Mouse (Mus musculus) CH12.LX (cell line): ENCODE results near the gene Twist2. TPM values are rescaled to one million over a fixed set of nuclear protein-coding genes. Genes with fewer than 3 reads are reported as not detected.

Source experiments
- DNase-seq: peaks from one replicate; pipeline ENCODE4 v3.0.0-alpha.2; 2013; ENCODE audit errors: extremely low read depth
- H3K27ac ChIP-seq: 2 replicates; pipeline ENCODE4 v1.5.1; 2012; ENCODE audit warnings: low read depth, mild to moderate bottlenecking, control low read depth, moderate library complexity; ENCODE audit not compliant: insufficient read depth
- H3K27me3 ChIP-seq: replicated peaks from 2 replicates; pipeline ENCODE3; 2012; ENCODE audit warnings: inconsistent platforms
- H3K36me3 ChIP-seq, 2 experiments: replicated peaks in 1 of 2; 2 replicates each; pipeline versions ENCODE3 to v1.6.1; 2012; ENCODE audit warnings: inconsistent platforms in 1 of 2, low read length in 1 of 2, mild to moderate bottlenecking in 1 of 2, mixed read lengths in 1 of 2, moderate library complexity in 1 of 2; ENCODE audit not compliant: control insufficient read depth in 1 of 2, insufficient read depth in 1 of 2
- H3K4me1 ChIP-seq, 2 experiments: 2 replicates each; pipeline ENCODE4 v1.6.1; 2012; ENCODE audit warnings: inconsistent platforms in 1 of 2, moderate library complexity in 1 of 2; ENCODE audit not compliant: insufficient read depth in 2 of 2, control insufficient read depth in 1 of 2
- H3K4me2 ChIP-seq: 2 replicates; pipeline ENCODE4 v1.6.1; 2012; ENCODE audit warnings: low read depth, mild to moderate bottlenecking, control low read depth; ENCODE audit not compliant: poor library complexity, insufficient read depth, severe bottlenecking
- H3K4me3 ChIP-seq, 3 experiments: fragments of 150-350 bp in 1 of 3; sonication (generic) in 1 of 3; replicated peaks in 1 of 3; 2 replicates each; pipeline versions ENCODE3 to v1.5.1; 2011 to 2012; ENCODE audit warnings: low read depth in 2 of 3, low read length in 2 of 3, mild to moderate bottlenecking in 2 of 3, moderate library complexity in 2 of 3, control low read depth in 1 of 3, improper control_type of control experiment in 1 of 3, inconsistent platforms in 1 of 3, mixed read lengths in 1 of 3; ENCODE audit not compliant: poor library complexity in 1 of 3
- H3K79me2 ChIP-seq: replicated peaks from 2 replicates; pipeline ENCODE4 v1.6.1; 2012; ENCODE audit warnings: mild to moderate bottlenecking, moderate library complexity; ENCODE audit not compliant: control insufficient read depth, poor library complexity, insufficient read depth, severe bottlenecking; ENCODE audit errors: extremely low read depth
- H3K9ac ChIP-seq: 2 replicates; pipeline ENCODE4 v1.6.1; 2012; ENCODE audit warnings: low read depth, mild to moderate bottlenecking, control low read depth, moderate library complexity; ENCODE audit not compliant: insufficient read depth
- H3K9me3 ChIP-seq: replicated peaks from 2 replicates; pipeline ENCODE3; 2012; ENCODE audit warnings: low read length, inconsistent platforms, mixed read lengths
- BHLHE40 ChIP-seq: IDR thresholded peaks from 2 replicates; pipeline ENCODE4 v1.6.1; 2011; ENCODE audit warnings: mild to moderate bottlenecking, low read depth, low read length, improper control_type of control experiment
- CHD2 ChIP-seq: IDR thresholded peaks from 2 replicates; pipeline ENCODE4 v1.6.1; 2011; ENCODE audit warnings: low read length, improper control_type of control experiment
- CTCF ChIP-seq, 2 experiments: IDR thresholded peaks in 1 of 2; conservative IDR thresholded peaks in 1 of 2; 2 replicates each; pipeline ENCODE4 v1.5.1; 2011 to 2012; ENCODE audit warnings: low read depth in 2 of 2, low read length in 2 of 2, improper control_type of control experiment in 1 of 2, inconsistent platforms in 1 of 2, mild to moderate bottlenecking in 1 of 2, moderate library complexity in 1 of 2
- E2F4 ChIP-seq: IDR thresholded peaks from 2 replicates; pipeline ENCODE4 v1.6.1; 2011; ENCODE audit warnings: low read depth, low read length, improper control_type of control experiment; ENCODE audit not compliant: insufficient replicate concordance
- ELF1 ChIP-seq: IDR thresholded peaks from 2 replicates; pipeline ENCODE4 v1.6.1; 2014; ENCODE audit warnings: low read depth, mild to moderate bottlenecking, inconsistent platforms, low read length, improper control_type of control experiment
- EP300 ChIP-seq: IDR thresholded peaks from 2 replicates; pipeline ENCODE4 v1.6.1; 2011; ENCODE audit warnings: low read length, improper control_type of control experiment
- ETS1 ChIP-seq: conservative IDR thresholded peaks from 2 replicates; pipeline ENCODE4 v1.6.1; 2012; ENCODE audit warnings: low read depth, mild to moderate bottlenecking, inconsistent platforms, low read length, improper control_type of control experiment, moderate library complexity
- GABPA ChIP-seq: IDR thresholded peaks from 2 replicates; pipeline ENCODE4 v1.6.1; 2012; ENCODE audit warnings: low read depth, low read length, improper control_type of control experiment, inconsistent platforms; ENCODE audit not compliant: insufficient replicate concordance
- HCFC1 ChIP-seq: IDR thresholded peaks from 2 replicates; pipeline ENCODE4 v1.6.1; 2012; ENCODE audit warnings: low read depth, mild to moderate bottlenecking, inconsistent platforms, low read length, improper control_type of control experiment
- JUND ChIP-seq: conservative IDR thresholded peaks from 2 replicates; pipeline ENCODE4 v1.6.1; 2011; ENCODE audit warnings: low read depth, low read length, improper control_type of control experiment
- MAFK ChIP-seq: IDR thresholded peaks from 2 replicates; pipeline ENCODE4 v1.6.1; 2011; ENCODE audit warnings: low read length, improper control_type of control experiment; ENCODE audit not compliant: insufficient replicate concordance
- MAX ChIP-seq: IDR thresholded peaks from 2 replicates; pipeline ENCODE4 v1.6.1; 2011; ENCODE audit warnings: low read length, improper control_type of control experiment
- MAZ ChIP-seq: IDR thresholded peaks from 2 replicates; pipeline ENCODE4 v1.6.1; 2012; ENCODE audit warnings: low read depth, mild to moderate bottlenecking, inconsistent platforms, low read length, improper control_type of control experiment, moderate library complexity
- NRF1 ChIP-seq: IDR thresholded peaks from 2 replicates; pipeline ENCODE4 v1.6.1; 2014; ENCODE audit warnings: low read depth, mild to moderate bottlenecking, inconsistent platforms, low read length, improper control_type of control experiment, moderate library complexity
- PAX5 ChIP-seq: IDR thresholded peaks from 2 replicates; pipeline ENCODE4 v1.6.1; 2012; ENCODE audit warnings: low read length, inconsistent platforms, mixed read lengths
- POLR2A ChIP-seq: IDR thresholded peaks from 2 replicates; pipeline ENCODE4 v1.6.1; 2011; ENCODE audit warnings: low read depth, mild to moderate bottlenecking, improper control_type of control experiment, low read length
- POLR2AphosphoS2 ChIP-seq: IDR thresholded peaks from 2 replicates; pipeline ENCODE4 v1.6.1; 2011; ENCODE audit warnings: low read depth, low read length, improper control_type of control experiment
- RAD21 ChIP-seq: IDR thresholded peaks from 2 replicates; pipeline ENCODE4 v1.6.1; 2011; ENCODE audit warnings: low read depth, mild to moderate bottlenecking, low read length, improper control_type of control experiment, moderate library complexity
- SIN3A ChIP-seq: IDR thresholded peaks from 2 replicates; pipeline ENCODE4 v1.6.1; 2012; ENCODE audit warnings: low read length, improper control_type of control experiment, inconsistent platforms
- SMC3 ChIP-seq: IDR thresholded peaks from 2 replicates; pipeline ENCODE4 v1.6.1; 2011; ENCODE audit warnings: low read depth, low read length, improper control_type of control experiment
- TBP ChIP-seq: conservative IDR thresholded peaks from 2 replicates; pipeline ENCODE4 v1.6.1; 2011; ENCODE audit warnings: low read depth, low read length, improper control_type of control experiment
- TCF12 ChIP-seq: IDR thresholded peaks from 2 replicates; pipeline ENCODE4 v1.6.1; 2014; ENCODE audit warnings: low read depth, mild to moderate bottlenecking, inconsistent platforms, low read length, improper control_type of control experiment
- UBTF ChIP-seq: IDR thresholded peaks from 2 replicates; pipeline ENCODE4 v1.6.1; 2012; ENCODE audit warnings: low read depth, mild to moderate bottlenecking, inconsistent platforms, low read length, improper control_type of control experiment, moderate library complexity
- USF2 ChIP-seq: conservative IDR thresholded peaks from 2 replicates; pipeline ENCODE4 v1.6.1; 2011; ENCODE audit warnings: low read depth, low read length, improper control_type of control experiment
- ZC3H11A ChIP-seq: IDR thresholded peaks from 2 replicates; pipeline ENCODE4 v1.6.1; 2012; ENCODE audit warnings: low read depth, mild to moderate bottlenecking, inconsistent platforms, low read length, improper control_type of control experiment
- ZKSCAN1 ChIP-seq: IDR thresholded peaks from 2 replicates; pipeline ENCODE4 v1.6.1; 2012; ENCODE audit warnings: low read depth, inconsistent platforms, low read length, improper control_type of control experiment, borderline replicate concordance
- ZNF384 ChIP-seq: IDR thresholded peaks from 2 replicates; pipeline ENCODE4 v1.6.1; 2012; ENCODE audit warnings: low read depth, low read length, improper control_type of control experiment, inconsistent platforms
- dilution Hi-C: fragments of 300-500 bp; cut with MboI; formaldehyde crosslinking; loops from 2 replicates; pipeline ENCODE4 v1.14.3; 2020; ENCODE audit warnings: low sequenced_read_pairs; ENCODE audit not compliant: extremely low pct_unique_long_range_greater_than_20kb, extremely low pct_ligation_motif_present
- in situ Hi-C: fragments of 300-500 bp; cut with MboI; formaldehyde crosslinking; loops from 3 replicates; pipeline ENCODE4 v1.14.3; 2019; ENCODE audit warnings: low sequenced_read_pairs, low pct_ligation_motif_present, low pct_unique_long_range_greater_than_20kb, mixed read lengths
- polyA plus RNA-seq: library from polyadenylated mRNA; unstranded; fragments of >175 nt; gene quantifications from 2 replicates; pipeline ENCODE4 v1.2.1, GENCODE M21; 2012; ENCODE audit warnings: low read depth; ENCODE audit not compliant: insufficient read length
- total RNA-seq, 2 experiments: library from RNA; depleted of rRNA; stranded (reverse); fragments of 300-350 nt in 1 of 2; fragments of >200 nt in 1 of 2; gene quantifications; 2 replicates each; pipeline ENCODE4 v1.2.3; 2012 to 2014

The Twist2 gene
- total and polyA plus RNA-seq, 3 experiments: not detected

DNA sequence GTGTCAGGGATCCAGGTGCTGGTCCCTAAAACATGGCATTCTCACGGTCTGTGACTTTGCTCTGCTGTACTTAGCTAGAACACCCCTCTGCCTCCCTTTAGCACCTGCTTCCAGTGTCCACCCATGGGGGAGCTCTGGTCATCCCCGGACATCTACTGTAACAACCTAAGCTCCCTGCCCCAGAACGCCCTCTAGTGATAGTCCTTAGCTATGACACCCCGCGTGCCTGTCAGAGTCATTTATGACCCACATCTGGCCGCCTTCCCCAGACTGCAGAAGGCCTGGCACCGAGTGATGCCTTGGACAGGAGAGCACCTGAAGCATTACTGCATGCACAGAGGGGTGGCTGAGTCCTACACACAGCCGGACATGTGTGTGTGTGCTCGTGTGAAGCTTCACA is 18.0 kb downstream of the Twist2 start:
- no peak overlapping the region for H3K9ac ChIP-seq
- H3K4me1 ChIP-seq: peaks cover 15 to 31% of the 10 kb centered on the region in 2 experiments
- no peaks in the 10 kb centered on the region for H3K9me3 ChIP-seq
- H3K27me3 ChIP-seq: peaks cover 47% of the 10 kb centered on the region
- no peak overlapping the region for H3K4me2 ChIP-seq
- in situ Hi-C loops (loop anchor here (5.0 kb wide), 1 partner anchor 42 kb away; no protein-coding TSS in a partner anchor), dilution Hi-C loops (no loop called here)
- no peak for DNase-seq
- H3K36me3 ChIP-seq: no peaks in the 10 kb centered on the region
- TF ChIP-seq UBTF (no peak), MAFK (no peak), ETS1 (no peak), ELF1 (no peak), POLR2AphosphoS2 (no peak), E2F4 (no peak), USF2 (no peak), SMC3 (peak; percentile 25), BHLHE40 (no peak), TBP (no peak), ZKSCAN1 (no peak), RAD21 (peak; percentile 13), HCFC1 (no peak), CTCF (conservative IDR thresholded peaks at IDR 0.05 in 1 of 2, IDR thresholded peaks at IDR 0.05 in 1 of 2; ENCODE audit: low read depth in 2 of 2, low read length in 2 of 2) (peak; percentile 22 to 52; a peak in 3 of 4 replicates)
- no peak overlapping the region for H3K27ac ChIP-seq
- no peak overlapping the region for H3K4me3 ChIP-seq
- H3K79me2 ChIP-seq: no peaks in the 10 kb centered on the region

DNA sequence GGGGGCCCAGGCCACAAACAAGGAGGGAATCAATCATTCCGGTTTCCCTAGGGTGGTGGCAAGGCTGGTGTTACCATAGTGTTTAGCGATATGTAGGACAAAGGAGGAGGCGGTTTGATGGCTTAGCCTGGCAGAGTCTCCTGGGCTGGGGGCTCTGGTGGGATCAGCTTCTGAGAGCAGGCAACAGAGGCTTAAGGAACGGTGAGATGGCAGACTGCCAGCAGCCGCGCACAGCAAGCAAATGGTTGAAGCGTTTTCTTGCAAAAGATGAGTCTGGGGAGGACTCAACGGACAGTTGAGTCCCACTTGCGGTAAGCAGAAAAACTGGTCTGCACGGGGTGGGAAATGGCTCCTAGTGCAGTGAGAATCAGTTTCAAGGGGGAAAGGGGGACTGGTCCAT is 19.3 kb downstream of the Twist2 start:
- TF ChIP-seq MAFK (no peak), JUND (no peak), ZC3H11A (no peak), MAZ (no peak), CHD2 (no peak), RAD21 (no peak), E2F4 (no peak), NRF1 (no peak), ZNF384 (no peak), GABPA (no peak), SIN3A (no peak), TCF12 (no peak), EP300 (no peak), CTCF (conservative IDR thresholded peaks at IDR 0.05 in 1 of 2, IDR thresholded peaks at IDR 0.05 in 1 of 2; ENCODE audit: low read depth in 2 of 2, low read length in 2 of 2) (no peak), POLR2A (no peak), MAX (no peak), PAX5 (no peak)
- no peak overlapping the region for H3K27ac ChIP-seq
- no peaks in the 10 kb centered on the region for H3K9me3 ChIP-seq
- peaks cover 42% of the 10 kb centered on the region for H3K27me3 ChIP-seq
- no peak overlapping the region for H3K4me3 ChIP-seq
- peaks cover 12 to 31% of the 10 kb centered on the region in 2 experiments for H3K4me1 ChIP-seq
- no peaks in the 10 kb centered on the region for H3K36me3 ChIP-seq
- H3K4me2 ChIP-seq: no peak overlapping the region
- in situ Hi-C loops (no loop called here), dilution Hi-C loops (no loop called here)
- H3K79me2 ChIP-seq: no peaks in the 10 kb centered on the region
- no peak overlapping the region for H3K9ac ChIP-seq
- no peak for DNase-seq
